Mouse (Mus musculus) heart, embryonic 14.5 days (tissue): Measurements from ENCODE around the gene Tnfrsf12a. TPM values are rescaled to one million over a fixed set of nuclear protein-coding genes. Genes with fewer than 3 reads are reported as not detected.

Experiments
- ATAC-seq: fragments of 200-750 bp; cut with Nextera tagmentation; 2 replicates; pipeline ENCODE4 v1.8.0; 2017; ENCODE audit warnings: low read depth, moderate TSS enrichment; ENCODE audit not compliant: insufficient number of reproducible peaks, insufficient read depth, low FRiP score
- H3K27ac ChIP-seq, 2 experiments: fragments of 200-500 bp in 1 of 2; fragments of 300-500 bp in 1 of 2; sonication (generic) in 1 of 2; replicated peaks in 1 of 2; 2 replicates each; pipeline ENCODE4 v1.5.1; 2012 to 2014; ENCODE audit warnings: low read depth in 2 of 2, low read length in 2 of 2, control low read depth in 1 of 2, mild to moderate bottlenecking in 1 of 2, mixed read lengths in 1 of 2; ENCODE audit not compliant: control insufficient read depth in 1 of 2, insufficient read depth in 1 of 2
- H3K27me3 ChIP-seq: fragments of 300-500 bp; sonication (generic); 2 replicates; pipeline ENCODE4 v1.6.1; 2014; ENCODE audit warnings: mild to moderate bottlenecking, low read length, control low read depth; ENCODE audit not compliant: control insufficient read depth, insufficient read depth
- H3K36me3 ChIP-seq: fragments of 300-500 bp; sonication (generic); 2 replicates; pipeline ENCODE4 v1.6.1; 2014; ENCODE audit warnings: mild to moderate bottlenecking, control low read depth, low read length, mixed read lengths; ENCODE audit not compliant: control insufficient read depth, insufficient read depth
- H3K4me1 ChIP-seq, 2 experiments: fragments of 200-500 bp in 1 of 2; fragments of 300-500 bp in 1 of 2; sonication (generic) in 1 of 2; 2 replicates each; pipeline ENCODE4 v1.6.1; 2012 to 2014; ENCODE audit warnings: low read length in 2 of 2, control low read depth in 1 of 2, mixed read lengths in 1 of 2; ENCODE audit not compliant: control insufficient read depth in 2 of 2, insufficient read depth in 2 of 2
- H3K4me2 ChIP-seq: fragments of 300-500 bp; sonication (generic); 2 replicates; pipeline ENCODE4 v1.6.1; 2014; ENCODE audit warnings: mild to moderate bottlenecking, low read length
- H3K4me3 ChIP-seq, 2 experiments: fragments of 200-500 bp in 1 of 2; fragments of 300-500 bp in 1 of 2; sonication (generic) in 1 of 2; 2 replicates each; pipeline ENCODE4 v1.5.1; 2012 to 2014; ENCODE audit warnings: low read length in 2 of 2, mild to moderate bottlenecking in 2 of 2, control low read depth in 1 of 2, low read depth in 1 of 2, moderate library complexity in 1 of 2; ENCODE audit not compliant: control insufficient read depth in 1 of 2, insufficient read depth in 1 of 2
- H3K9ac ChIP-seq: fragments of 300-500 bp; sonication (generic); 2 replicates; pipeline ENCODE4 v1.6.1; 2014; ENCODE audit warnings: mild to moderate bottlenecking, low read length
- H3K9me3 ChIP-seq: fragments of 300-500 bp; sonication (generic); 2 replicates; pipeline ENCODE4 v1.6.1; 2016; ENCODE audit warnings: low read length, control low read depth; ENCODE audit not compliant: control insufficient read depth
- WGBS: fragments of 180-500 bp; shearing (Covaris S2); extraction: QIAGEN DNeasy Blood & Tissue Kit; methylation state at CpG from one replicate; pipeline ENCODE4 v1.1.7; 2014; 5-methylcytosine and 5-hydroxymethylcytosine counted together
- polyA plus RNA-seq: library from polyadenylated mRNA; unstranded; fragments of >200 nt; fragmentation: Nextera tagmentation; extraction: Ambion mirVana; gene quantifications from 2 replicates; pipeline ENCODE4 v1.2.1, GENCODE M21; 2014

Tnfrsf12a gene
- polyA plus RNA-seq, 1 experiment from 2014 or later: 114 TPM

DNA sequence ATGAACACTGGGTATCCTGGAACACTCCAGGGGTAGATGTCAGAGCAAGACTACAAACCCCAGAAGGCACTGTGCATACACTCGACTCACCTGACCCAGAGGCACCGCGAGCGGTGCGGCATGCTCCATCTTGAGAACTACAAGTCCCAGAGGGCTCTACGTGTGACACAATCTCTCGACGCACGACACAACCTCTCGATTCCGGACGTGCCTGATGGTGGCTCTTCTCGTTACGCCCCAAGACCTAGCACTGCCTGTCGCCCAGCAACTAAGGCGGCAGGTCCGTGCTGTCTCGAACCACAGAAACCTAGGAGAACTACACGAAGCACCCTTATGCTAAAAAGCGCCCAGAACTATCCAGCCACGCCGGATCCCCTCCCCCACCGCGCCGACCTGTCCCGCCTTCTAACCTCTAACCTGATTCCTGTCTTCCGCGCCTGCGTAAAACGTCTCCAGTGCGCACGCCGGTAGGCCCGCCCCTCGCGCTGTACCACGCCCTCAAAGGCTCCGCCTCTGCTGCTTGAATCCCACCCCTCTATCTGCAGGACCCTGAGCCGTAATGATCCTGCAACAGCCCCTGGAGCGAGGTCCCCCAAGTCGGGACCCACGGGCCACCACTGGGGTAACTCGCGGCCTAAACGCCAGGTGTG lies 3.7 kb downstream of the Tnfrsf12a start, which contains the start of the genes Hcfc1r1 and Thoc6:
Gene Hcfc1r1, plus strand, starts transcription at position 173 of the 650 bp plus-strand sequence.
Gene Thoc6, minus strand, starts transcription at position 459 of the 650 bp plus-strand sequence.
- peak within 1 kb of the TSS; percentile 85 for H3K4me2 ChIP-seq
- H3K9ac ChIP-seq: peak within 1 kb of the TSS; percentile 91
- peaks cover 9% of the 10 kb centered on the region for H3K27me3 ChIP-seq
- no peaks in the 10 kb centered on the region for H3K9me3 ChIP-seq
- H3K4me1 ChIP-seq: peaks cover 12 to 34% of the 10 kb centered on the region in 2 experiments
- H3K36me3 ChIP-seq: peaks cover 21% of the 10 kb centered on the region
- peak within 1 kb of the TSS; percentile 97 to 99 for H3K27ac ChIP-seq
- peak; percentile 85 for ATAC-seq
- 0% methylated on average over 45 of the region's 45 CpGs for whole genome bisulfite sequencing
- H3K4me3 ChIP-seq: peak within 1 kb of the TSS; percentile 72 to 95

DNA sequence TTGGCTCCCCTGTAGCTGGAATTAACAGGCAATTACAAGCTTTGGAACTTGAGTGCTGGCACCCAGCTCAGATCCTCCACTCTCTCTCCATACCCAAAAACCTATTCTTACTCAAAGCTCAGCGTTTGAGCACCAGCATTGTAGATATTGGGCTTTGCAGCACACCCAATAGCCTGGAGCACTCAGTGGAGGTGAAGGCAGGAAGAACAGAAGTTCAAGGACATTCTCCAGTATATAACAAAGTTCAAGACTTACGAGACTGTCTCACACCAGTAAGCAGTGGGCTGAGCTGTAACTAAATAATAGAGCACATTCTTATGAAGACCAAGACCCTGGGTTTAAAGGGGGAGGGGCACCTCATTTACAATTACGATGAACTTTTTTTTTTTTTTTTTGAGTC lies 4.5 kb downstream of the Tnfrsf12a start:
- Histone ChIP-seq H3K9ac (peak overlapping the region; percentile 91), H3K9me3 (no peaks in the 10 kb centered on the region), H3K36me3 (peaks cover 29% of the 10 kb centered on the region), H3K4me1 (peaks cover 12 to 34% of the 10 kb centered on the region in 2 experiments), H3K4me2 (peak overlapping the region; percentile 85), H3K27ac (0 out of 4 replicates have a peak overlapping the region, but pooled peaks of 1 of the 2 experiments have one; percentile 17), H3K27me3 (0 out of 2 replicates have a peak, but pooled peaks cover under 1% of the 10 kb centered on the region), H3K4me3 (peak overlapping the region in 1 of 2 experiments; percentile 72; a peak in 2 of 4 replicates)
- ATAC-seq: no peak
- 60% methylated on average over 3 of the region's 3 CpGs for WGBS

DNA sequence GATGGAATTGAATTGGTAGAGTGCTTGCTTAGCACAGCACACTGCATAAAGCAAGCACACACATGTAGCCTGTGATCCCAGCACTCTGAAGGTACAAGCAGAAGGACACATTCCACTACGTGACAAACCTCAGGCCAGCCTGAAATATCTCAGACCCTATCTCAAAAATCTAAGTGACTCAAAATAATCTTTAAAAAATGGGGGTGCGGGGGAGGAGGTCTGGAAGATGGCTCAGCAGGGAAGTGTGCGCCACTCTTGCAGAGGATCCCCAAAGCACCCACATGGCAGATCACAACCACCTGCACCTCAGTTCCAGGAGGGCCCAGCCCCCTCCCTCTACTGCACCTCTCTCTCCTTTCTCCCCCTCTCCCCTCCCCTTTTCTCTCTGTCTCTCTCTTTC lies 5.7 kb downstream of the Tnfrsf12a start:
- Histone ChIP-seq H3K4me2 (no peak overlapping the region), H3K4me1 (peaks cover 12 to 30% of the 10 kb centered on the region in 2 experiments), H3K36me3 (peaks cover 41% of the 10 kb centered on the region), H3K27ac (no peak overlapping the region), H3K9ac (no peak overlapping the region), H3K4me3 (no peak overlapping the region), H3K9me3 (no peaks in the 10 kb centered on the region), H3K27me3 (no peaks in the 10 kb centered on the region)
- no peak for ATAC-seq
- 90% methylated on average over 3 of the region's 3 CpGs for WGBS

DNA sequence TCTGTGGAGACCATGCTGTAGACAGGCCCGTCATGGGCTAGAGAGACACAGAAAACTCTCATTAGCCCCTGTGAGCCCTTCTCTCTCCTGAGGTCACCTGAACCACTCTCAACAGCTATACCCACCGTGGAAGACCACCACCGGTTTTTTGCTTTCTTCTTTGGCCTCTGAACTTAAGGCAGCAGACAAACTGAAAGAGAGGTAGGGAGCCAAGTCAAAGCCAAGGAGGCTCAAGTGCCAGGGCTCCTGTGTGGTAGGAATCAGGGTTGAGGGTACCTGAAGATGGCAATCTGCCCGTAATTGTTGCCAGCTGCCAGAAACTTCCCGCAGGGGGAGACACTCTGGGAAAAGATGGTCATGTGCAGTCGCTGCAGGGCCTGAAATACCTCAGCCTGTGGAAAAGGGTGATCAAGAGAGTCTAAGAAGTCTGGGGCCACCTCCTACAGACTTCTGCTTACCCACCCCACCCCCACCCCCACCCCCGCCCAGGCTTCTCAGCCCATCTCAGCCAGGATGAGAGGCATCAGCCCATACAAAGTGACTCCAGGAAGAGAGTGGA lies 6.7 kb downstream of the Tnfrsf12a start:
- H3K9me3 ChIP-seq: no peaks in the 10 kb centered on the region
- H3K27ac ChIP-seq: no peak overlapping the region
- H3K27me3 ChIP-seq: no peaks in the 10 kb centered on the region
- no peak overlapping the region for H3K9ac ChIP-seq
- 88% methylated on average over 7 of the region's 7 CpGs for WGBS
- no peak overlapping the region for H3K4me3 ChIP-seq
- H3K4me1 ChIP-seq: peaks cover 11 to 21% of the 10 kb centered on the region in 2 experiments
- peaks cover 45% of the 10 kb centered on the region for H3K36me3 ChIP-seq
- ATAC-seq: no peak
- no peak overlapping the region for H3K4me2 ChIP-seq

DNA sequence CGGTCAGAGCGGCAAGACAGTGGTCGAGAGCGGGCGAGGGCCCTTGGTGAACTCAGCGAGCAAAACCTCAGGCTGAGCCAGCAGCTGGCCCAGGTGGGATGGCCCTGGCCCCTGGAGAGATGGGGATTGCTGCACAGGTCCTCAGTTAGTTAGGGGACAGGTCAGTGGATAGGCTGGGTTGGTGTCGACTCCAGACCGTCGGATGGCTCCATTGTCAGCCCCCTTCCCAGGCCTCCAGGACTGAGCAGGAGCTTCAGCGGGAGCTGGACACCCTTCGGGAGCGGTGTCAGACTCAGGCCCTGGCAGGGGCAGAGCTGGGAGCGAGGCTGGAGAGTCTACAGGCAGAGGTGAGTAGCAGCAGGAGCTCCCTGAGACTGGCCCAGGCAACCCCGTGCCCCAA lies 11.8 kb downstream of the Tnfrsf12a start:
- peaks cover 44% of the 10 kb centered on the region for H3K36me3 ChIP-seq
- H3K27ac ChIP-seq: no peak overlapping the region
- H3K4me3 ChIP-seq: no peak overlapping the region
- H3K4me1 ChIP-seq: peaks cover 0 to 2% of the 10 kb centered on the region in 2 experiments; a peak in 1 of 4 replicates
- no peak overlapping the region for H3K9ac ChIP-seq
- 73% methylated on average over 14 of the region's 14 CpGs for WGBS
- no peak for ATAC-seq
- no peak overlapping the region for H3K4me2 ChIP-seq
- no peaks in the 10 kb centered on the region for H3K9me3 ChIP-seq
- peaks cover 27% of the 10 kb centered on the region for H3K27me3 ChIP-seq

DNA sequence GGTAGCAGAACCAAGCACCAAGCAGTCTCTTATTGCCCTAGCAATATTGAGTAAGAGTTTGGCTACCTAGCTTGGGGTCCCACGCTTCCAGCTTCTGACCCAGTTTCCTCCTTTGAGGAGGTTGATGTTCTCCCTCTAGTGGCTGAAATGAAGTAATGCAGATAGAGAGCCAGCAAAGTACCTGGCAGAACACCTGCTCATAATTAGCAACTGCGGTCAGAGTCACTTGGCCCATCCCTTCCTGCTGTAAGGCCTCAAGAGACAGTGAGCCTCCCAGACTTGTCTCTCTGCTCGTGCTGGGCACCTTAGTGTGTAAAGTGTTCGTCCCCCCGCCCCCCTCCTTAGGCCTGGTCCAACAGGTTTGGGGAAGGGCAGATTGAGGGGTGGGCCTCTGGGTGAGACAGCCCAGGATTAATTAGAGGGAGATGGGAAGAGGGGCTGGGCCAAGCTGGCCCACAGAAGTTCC lies 12.7 kb downstream of the Tnfrsf12a start:
- peaks cover 36% of the 10 kb centered on the region for H3K27me3 ChIP-seq
- no peaks in the 10 kb centered on the region for H3K9me3 ChIP-seq
- 17% methylated on average over 5 of the region's 5 CpGs for WGBS
- no peak for ATAC-seq
- peaks cover 0 to 3% of the 10 kb centered on the region in 2 experiments; a peak in 1 of 4 replicates for H3K4me1 ChIP-seq
- H3K36me3 ChIP-seq: peaks cover 35% of the 10 kb centered on the region
- H3K4me3 ChIP-seq: no peak overlapping the region
- no peak overlapping the region for H3K4me2 ChIP-seq
- H3K9ac ChIP-seq: no peak overlapping the region
- no peak overlapping the region for H3K27ac ChIP-seq

DNA sequence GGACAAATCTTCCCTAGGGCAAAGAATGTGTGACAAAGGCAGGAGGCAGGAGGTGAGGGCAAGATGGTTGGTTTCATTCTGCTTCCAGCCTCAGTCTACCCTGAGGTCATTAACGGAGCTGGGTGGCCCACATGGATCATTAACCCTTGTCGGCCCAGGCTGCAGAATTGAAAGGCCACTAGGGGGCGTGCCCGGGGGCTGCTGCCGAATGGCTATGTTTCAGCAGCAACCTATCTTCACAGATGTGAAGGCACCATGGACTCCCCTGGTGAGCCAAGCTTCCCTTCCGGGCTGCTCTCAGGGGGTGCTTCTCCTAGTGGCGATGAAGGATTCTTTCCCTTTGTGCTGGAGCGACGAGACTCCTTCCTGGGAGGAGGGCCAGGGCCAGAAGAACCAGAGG lies 15.7 kb downstream of the Tnfrsf12a start:
- ATAC-seq: no peak
- H3K27ac ChIP-seq: no peak overlapping the region
- no peaks in the 10 kb centered on the region for H3K9me3 ChIP-seq
- H3K4me2 ChIP-seq: no peak overlapping the region
- H3K4me1 ChIP-seq: peaks cover 0 to 3% of the 10 kb centered on the region in 2 experiments; a peak in 1 of 4 replicates
- peaks cover 4% of the 10 kb centered on the region for H3K36me3 ChIP-seq
- H3K27me3 ChIP-seq: peaks cover 46% of the 10 kb centered on the region
- no peak overlapping the region for H3K4me3 ChIP-seq
- WGBS: 2% methylated on average over 9 of the region's 9 CpGs
- H3K9ac ChIP-seq: no peak overlapping the region
